Mouse (Mus musculus): Measurements from ENCODE around the gene A730009L09Rik. TPM values are rescaled to one million over a fixed set of nuclear protein-coding genes. Genes with fewer than 3 reads are reported as not detected.

A730009L09Rik gene
- not detected in 2 replicates for total RNA-seq (2017)

- no peak for ATAC-seq (replicated peaks; ENCODE audit: low read depth, poor library complexity, severe bottlenecking)
Observed at GRCm38 (mm10) chr16:84514821-84515220, at the start of gene A730009L09Rik. Gene A730009L09Rik (plus strand): TSS chr16:84515121.

GRCm38 (mm10) chr16:84465581-84466165 lies 49.2 kb upstream of the A730009L09Rik start:
- no peak for ATAC-seq (replicated peaks; ENCODE audit: low read depth, poor library complexity, severe bottlenecking)

- ATAC-seq (replicated peaks; ENCODE audit: low read depth, poor library complexity, severe bottlenecking), result 0 out of 2 replicates have a peak, but pooled peaks have one; percentile 47
Observed at GRCm38 (mm10) chr16:84468898-84469297, 46.0 kb upstream of the A730009L09Rik start.

- no peak for ATAC-seq (replicated peaks; ENCODE audit: low read depth, poor library complexity, severe bottlenecking)
Observed at GRCm38 (mm10) chr16:84469994-84470393, 44.9 kb upstream of the A730009L09Rik start.

- ATAC-seq (replicated peaks; ENCODE audit: low read depth, poor library complexity, severe bottlenecking), result no peak
Observed at GRCm38 (mm10) chr16:84473406-84473805, 41.5 kb upstream of the A730009L09Rik start.

GRCm38 (mm10) chr16:84474712-84475111 lies 40.2 kb upstream of the A730009L09Rik start:
- ATAC-seq (replicated peaks; ENCODE audit: low read depth, poor library complexity, severe bottlenecking), result no peak

GRCm38 (mm10) chr16:84476948-84477347 lies 38.0 kb upstream of the A730009L09Rik start:
- ATAC-seq (replicated peaks; ENCODE audit: low read depth, poor library complexity, severe bottlenecking), result no peak

GRCm38 (mm10) chr16:84477528-84477927 lies 37.4 kb upstream of the A730009L09Rik start:
- ATAC-seq (replicated peaks; ENCODE audit: low read depth, poor library complexity, severe bottlenecking), result no peak

- peak; percentile 65; the same call in 1 of the 2 replicates for ATAC-seq (replicated peaks; ENCODE audit: low read depth, poor library complexity, severe bottlenecking)
Observed at GRCm38 (mm10) chr16:84477952-84478351, 37.0 kb upstream of the A730009L09Rik start.

GRCm38 (mm10) chr16:84485931-84486330 lies 29.0 kb upstream of the A730009L09Rik start:
- ATAC-seq (replicated peaks; ENCODE audit: low read depth, poor library complexity, severe bottlenecking), result no peak

- no peak for ATAC-seq (replicated peaks; ENCODE audit: low read depth, poor library complexity, severe bottlenecking)
Observed at GRCm38 (mm10) chr16:84494818-84495217, 20.1 kb upstream of the A730009L09Rik start.

- peak; percentile 82 for ATAC-seq (replicated peaks; ENCODE audit: low read depth, poor library complexity, severe bottlenecking)
Observed at GRCm38 (mm10) chr16:84495438-84495837, 19.5 kb upstream of the A730009L09Rik start.

- no peak for ATAC-seq (replicated peaks; ENCODE audit: low read depth, poor library complexity, severe bottlenecking)
Observed at GRCm38 (mm10) chr16:84507681-84508080, 7.2 kb upstream of the A730009L09Rik start.

GRCm38 (mm10) chr16:84521975-84522635 lies 7.2 kb downstream of the A730009L09Rik start:
- ATAC-seq (replicated peaks; ENCODE audit: low read depth, poor library complexity, severe bottlenecking), result no peak

GRCm38 (mm10) chr16:84523061-84523460 lies 8.1 kb downstream of the A730009L09Rik start:
- no peak for ATAC-seq (replicated peaks; ENCODE audit: low read depth, poor library complexity, severe bottlenecking)

- peak; percentile 90 for ATAC-seq (replicated peaks; ENCODE audit: low read depth, poor library complexity, severe bottlenecking)
Observed at GRCm38 (mm10) chr16:84527375-84527774, 12.5 kb downstream of the A730009L09Rik start.

- ATAC-seq (replicated peaks; ENCODE audit: low read depth, poor library complexity, severe bottlenecking), result peak; percentile 52
Observed at GRCm38 (mm10) chr16:84532803-84533202, 17.9 kb downstream of the A730009L09Rik start.

GRCm38 (mm10) chr16:84546059-84546458 lies 31.1 kb downstream of the A730009L09Rik start:
- ATAC-seq (replicated peaks; ENCODE audit: low read depth, poor library complexity, severe bottlenecking), result peak; percentile 47; the same call in 1 of the 2 replicates

- ATAC-seq (replicated peaks; ENCODE audit: low read depth, poor library complexity, severe bottlenecking), result no peak
Observed at GRCm38 (mm10) chr16:84549122-84549521, 34.2 kb downstream of the A730009L09Rik start.

GRCm38 (mm10) chr16:84550445-84550844 lies 35.5 kb downstream of the A730009L09Rik start:
- ATAC-seq (replicated peaks; ENCODE audit: low read depth, poor library complexity, severe bottlenecking), result no peak

GRCm38 (mm10) chr16:84553981-84554380 lies 39.1 kb downstream of the A730009L09Rik start:
- ATAC-seq (replicated peaks; ENCODE audit: low read depth, poor library complexity, severe bottlenecking), result peak; percentile 67

Measured in common myeloid progenitor, adult 5-6 weeks (primary cell).